Mouse (Mus musculus): ENCODE measurements at regions not wholly inside any gene's neighbourhood (a gene's known extent, or its start where the extent isn't known, plus 50 kb on each side); places are given as distances from the start of the nearest gene placed in this dataset.

- no peak for ATAC-seq (ENCODE audit: low read depth)
- Histone ChIP-seq H3K36me3 (no peaks in the 10 kb centered on the region), H3K27ac (replicated peaks) (no peak overlapping the region), H3K27me3 (peaks cover 73% of the 10 kb centered on the region), H3K4me2 (no peak overlapping the region), H3K4me1 (replicated peaks) (peaks cover 14% of the 10 kb centered on the region), H3K9ac (no peak overlapping the region), H3K4me3 (no peak overlapping the region), H3K9me3 (no peaks in the 10 kb centered on the region)
- WGBS = 69% methylated on average over 9 of the region's 9 CpGs
Observed at GRCm38 (mm10) chr19:59395739-59396138, 50.2 kb upstream of the Pdzd8 start.

GRCm38 (mm10) chr19:59396506-59396905 lies 50.9 kb upstream of the Pdzd8 start:
- Histone ChIP-seq H3K27me3 (peaks cover 76% of the 10 kb centered on the region), H3K4me2 (no peak overlapping the region)
- no peak for ATAC-seq (ENCODE audit: low read depth)

GRCm38 (mm10) chr19:59399849-59400585 lies 54.4 kb upstream of the Pdzd8 start:
- WGBS = 19% methylated on average over 11 of the region's 11 CpGs
- Histone ChIP-seq H3K9me3 (no peaks in the 10 kb centered on the region), H3K9ac (no peak overlapping the region), H3K4me2 (no peak overlapping the region), H3K36me3 (no peaks in the 10 kb centered on the region), H3K4me1 (replicated peaks) (peaks cover 8% of the 10 kb centered on the region), H3K27ac (replicated peaks) (no peak overlapping the region), H3K4me3 (no peak overlapping the region), H3K27me3 (peaks cover 71% of the 10 kb centered on the region)
- no peak for ATAC-seq (ENCODE audit: low read depth)

More at GRCm38 (mm10) chr19:59396506-59396905, 50.9 kb upstream of the Pdzd8 start:
- Histone ChIP-seq H3K27ac (replicated peaks) (no peak overlapping the region), H3K4me1 (replicated peaks) (peaks cover 14% of the 10 kb centered on the region), H3K9me3 (no peaks in the 10 kb centered on the region), H3K4me3 (no peak overlapping the region), H3K9ac (no peak overlapping the region), H3K36me3 (no peaks in the 10 kb centered on the region)
- 80% methylated on average over 3 of the region's 3 CpGs for WGBS

- no peaks in the 10 kb centered on the region for H3K9me3 ChIP-seq
- no peak overlapping the region for H3K4me2 ChIP-seq
- ATAC-seq (ENCODE audit: low read depth) = no peak
- no peak overlapping the region for H3K4me3 ChIP-seq
- no peak overlapping the region for H3K27ac ChIP-seq (replicated peaks)
- no peak overlapping the region for H3K9ac ChIP-seq
- H3K27me3 ChIP-seq = peaks cover 58% of the 10 kb centered on the region
- H3K4me1 ChIP-seq (replicated peaks) = peaks cover 8% of the 10 kb centered on the region
- WGBS = 77% methylated on average over 3 of the region's 3 CpGs
- no peaks in the 10 kb centered on the region for H3K36me3 ChIP-seq
Observed at GRCm38 (mm10) chr19:59401304-59401703, 55.7 kb upstream of the Pdzd8 start.

- Histone ChIP-seq H3K4me2 (no peak overlapping the region), H3K27ac (replicated peaks) (no peak overlapping the region), H3K9me3 (no peaks in the 10 kb centered on the region), H3K27me3 (peaks cover 51% of the 10 kb centered on the region), H3K4me1 (replicated peaks) (peaks cover 8% of the 10 kb centered on the region), H3K36me3 (no peaks in the 10 kb centered on the region), H3K4me3 (no peak overlapping the region), H3K9ac (no peak overlapping the region)
- ATAC-seq (ENCODE audit: low read depth) = no peak
- 93% methylated on average over 4 of the region's 4 CpGs for WGBS
Observed at GRCm38 (mm10) chr19:59402097-59402496, 56.1 kb upstream of the Emx2 start.

- H3K9ac ChIP-seq = no peak overlapping the region
- peaks cover 35% of the 10 kb centered on the region for H3K27me3 ChIP-seq
- 98% methylated on average over 2 of the region's 2 CpGs for WGBS
- H3K27ac ChIP-seq (replicated peaks) = no peak overlapping the region
- H3K9me3 ChIP-seq = no peaks in the 10 kb centered on the region
- H3K36me3 ChIP-seq = no peaks in the 10 kb centered on the region
- no peak overlapping the region for H3K4me2 ChIP-seq
- H3K4me1 ChIP-seq (replicated peaks) = peaks cover 8% of the 10 kb centered on the region
- ATAC-seq (ENCODE audit: low read depth) = no peak
- H3K4me3 ChIP-seq = no peak overlapping the region
Observed at GRCm38 (mm10) chr19:59404082-59404481, 54.1 kb upstream of the Emx2 start.

- H3K4me2 ChIP-seq = no peak overlapping the region
- 76% methylated on average over 1 of the region's 1 CpGs for WGBS
- H3K36me3 ChIP-seq = no peaks in the 10 kb centered on the region
- H3K27me3 ChIP-seq = peaks cover 29% of the 10 kb centered on the region
- no peak overlapping the region for H3K9ac ChIP-seq
- no peak for ATAC-seq (ENCODE audit: low read depth)
- H3K4me1 ChIP-seq (replicated peaks) = peaks cover 8% of the 10 kb centered on the region
- H3K9me3 ChIP-seq = no peaks in the 10 kb centered on the region
- H3K4me3 ChIP-seq = no peak overlapping the region
- no peak overlapping the region for H3K27ac ChIP-seq (replicated peaks)
Observed at GRCm38 (mm10) chr19:59404766-59405165, 53.4 kb upstream of the Emx2 start.

- Histone ChIP-seq H3K4me3 (no peak overlapping the region), H3K9ac (no peak overlapping the region), H3K4me2 (no peak overlapping the region), H3K36me3 (no peaks in the 10 kb centered on the region), H3K9me3 (no peaks in the 10 kb centered on the region), H3K27ac (replicated peaks) (no peak overlapping the region), H3K4me1 (replicated peaks) (no peaks in the 10 kb centered on the region), H3K27me3 (peaks cover 21% of the 10 kb centered on the region)
- WGBS = 89% methylated on average over 5 of the region's 5 CpGs
- no peak for ATAC-seq (ENCODE audit: low read depth)
Observed at GRCm38 (mm10) chr19:59405616-59406015, 52.6 kb upstream of the Emx2 start.

- 82% methylated on average over 2 of the region's 2 CpGs for WGBS
- Histone ChIP-seq H3K27me3 (no peaks in the 10 kb centered on the region), H3K9ac (no peak overlapping the region), H3K4me3 (no peak overlapping the region), H3K4me1 (replicated peaks) (no peaks in the 10 kb centered on the region), H3K9me3 (no peaks in the 10 kb centered on the region), H3K27ac (replicated peaks) (no peak overlapping the region), H3K36me3 (no peaks in the 10 kb centered on the region), H3K4me2 (no peak overlapping the region)
- ATAC-seq (ENCODE audit: low read depth) = no peak
Observed at GRCm38 (mm10) chr19:59408094-59408493, 50.1 kb upstream of the Emx2 start.
